Mouse (Mus musculus) small intestine, adult 10 weeks (tissue): ENCODE data around the gene Gm10521. TPM values are rescaled to one million over a fixed set of nuclear protein-coding genes. Genes with fewer than 3 reads are reported as not detected.

Experiments used
- polyA plus RNA-seq: library from polyadenylated mRNA; stranded (reverse); fragments of 350-450 nt; fragmentation: Illumina TruSeq; extraction: RNeasy Lipid Tissue Mini Kit (QIAGEN cat#74804); gene quantifications from one replicate; pipeline ENCODE4 v1.2.3, GENCODE M21; 2014; ENCODE audit warnings: low replicate concordance

Gene Gm10521
- polyA plus RNA-seq, result 0.93 TPM

GRCm38 (mm10) chr1:171895364-171895763 is at the start of gene Gm10521:
Gene Gm10521, plus strand, starts transcription at chr1:171895664.

DNA sequence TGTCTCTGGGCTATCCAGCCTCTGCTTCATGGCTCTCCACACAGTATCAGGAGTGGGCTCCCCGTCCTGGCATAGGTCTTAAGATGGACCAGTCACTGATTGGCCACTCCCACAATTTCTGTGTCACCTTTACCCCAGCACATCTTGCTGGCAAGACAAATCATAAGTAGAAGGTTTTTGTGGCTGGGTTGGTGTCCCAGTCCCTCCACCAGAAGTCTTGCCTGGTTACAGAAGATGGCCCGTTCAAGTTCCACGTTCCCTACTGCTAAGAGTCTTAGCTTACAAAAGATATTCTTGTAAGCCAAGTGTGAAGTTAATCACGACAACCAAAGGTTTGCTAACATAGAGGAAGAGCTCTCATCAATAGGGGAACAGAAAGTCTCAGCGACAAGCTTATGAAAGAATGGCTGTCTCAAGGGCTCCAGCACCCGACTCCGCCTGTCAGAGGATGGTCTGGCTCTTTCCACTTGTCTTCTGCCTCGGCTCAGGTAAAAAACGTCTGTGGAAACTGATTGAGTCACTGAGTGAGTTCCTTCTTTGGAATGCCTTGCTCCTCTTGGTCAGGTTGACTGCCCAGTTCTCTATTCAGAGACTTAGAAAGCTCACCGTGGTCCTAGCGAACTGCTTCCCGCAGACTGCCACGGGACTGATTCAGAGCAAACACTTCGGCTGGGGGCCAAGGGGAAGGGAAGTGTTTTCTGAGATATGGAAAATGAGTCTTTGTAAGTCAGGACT is 22.0 kb downstream of the Gm10521 start, which contains the start of gene Slamf6:
Gene Slamf6, plus strand, starts transcription at position 211 of the 735 bp plus-strand sequence.

Other genes with a start within 250 kb of the Gm10521 start
- gene Slamf7, start 242.6 kb upstream of the Gm10521 start, polyA plus RNA-seq, result 4.6 TPM
- 18.9 TPM for gene Cd48, start 213.7 kb upstream of the Gm10521 start, polyA plus RNA-seq
- 0.63 TPM for gene Slamf1, start 128.5 kb upstream of the Gm10521 start, polyA plus RNA-seq
- 13.4 TPM for gene Cd84, start 56.0 kb upstream of the Gm10521 start, polyA plus RNA-seq
- gene Slamf6, start 21.9 kb downstream of the Gm10521 start, polyA plus RNA-seq, result 2.7 TPM
- gene Vangl2, start 132.8 kb downstream of the Gm10521 start, polyA plus RNA-seq, result 0.37 TPM
- gene Nhlh1, start 161.9 kb downstream of the Gm10521 start, polyA plus RNA-seq, result not detected
- gene Copa, start 186.9 kb downstream of the Gm10521 start, polyA plus RNA-seq, result 197 TPM
- gene Ncstn, start 187.1 kb downstream of the Gm10521 start, polyA plus RNA-seq, result 22.8 TPM
- gene Pex19, start 231.1 kb downstream of the Gm10521 start, polyA plus RNA-seq, result 61.3 TPM